Mouse (Mus musculus) spleen, adult 12 weeks (tissue): Measurements from ENCODE around the gene 9030612E09Rik.

Experiments
- DNase-seq: peaks from one replicate; pipeline ENCODE4 v3.0.0; 2022; ENCODE audit warnings: low spot score

9030612E09Rik gene

GRCm38 (mm10) chr10:43174326-43175155, at the start of gene 9030612E09Rik, which contains the start of gene Sobp:
TSS of gene 9030612E09Rik (plus strand) at chr10:43174704.
TSS of gene Sobp (minus strand) at chr10:43174530.
- DNase-seq: no peak

DNA sequence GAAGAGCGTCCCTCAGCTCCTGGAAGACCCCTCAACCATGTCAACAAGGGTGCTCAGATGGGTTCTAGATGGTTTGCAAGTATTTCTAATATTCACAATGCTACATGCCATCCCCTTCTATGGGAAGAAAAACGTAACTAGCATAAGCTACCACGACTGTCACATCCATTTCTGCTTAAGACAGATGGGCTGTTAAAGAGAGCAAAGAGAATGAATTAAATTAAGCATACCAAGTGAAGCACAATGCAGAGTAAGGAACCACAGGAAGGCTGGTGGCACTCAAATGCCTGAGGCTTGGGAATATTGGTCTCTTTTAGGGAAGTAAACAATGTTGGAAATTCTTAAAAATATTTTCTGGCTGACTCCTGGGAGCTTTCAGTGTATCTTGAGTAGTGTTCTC, 45.8 kb upstream of the 9030612E09Rik start:
- no peak for DNase-seq

DNA sequence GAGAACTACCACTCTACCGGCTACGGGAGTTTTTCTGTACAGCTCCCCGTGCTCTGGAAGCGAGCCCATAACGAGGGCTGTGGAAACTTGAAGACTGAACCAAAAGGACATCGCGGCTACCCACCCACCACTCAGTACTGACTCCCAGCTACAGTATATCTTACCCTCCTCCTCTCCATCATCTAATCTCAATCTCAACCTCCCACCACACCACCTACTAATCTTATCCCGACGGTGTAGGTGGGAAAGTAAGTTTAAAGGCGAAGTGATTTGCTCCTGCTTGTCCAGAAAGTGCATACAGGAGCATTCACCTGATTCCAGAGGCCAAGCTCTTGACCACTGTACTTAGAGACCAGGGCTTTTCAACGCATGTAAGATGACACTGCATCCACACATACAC, 40.5 kb upstream of the 9030612E09Rik start:
- DNase-seq: no peak

DNA sequence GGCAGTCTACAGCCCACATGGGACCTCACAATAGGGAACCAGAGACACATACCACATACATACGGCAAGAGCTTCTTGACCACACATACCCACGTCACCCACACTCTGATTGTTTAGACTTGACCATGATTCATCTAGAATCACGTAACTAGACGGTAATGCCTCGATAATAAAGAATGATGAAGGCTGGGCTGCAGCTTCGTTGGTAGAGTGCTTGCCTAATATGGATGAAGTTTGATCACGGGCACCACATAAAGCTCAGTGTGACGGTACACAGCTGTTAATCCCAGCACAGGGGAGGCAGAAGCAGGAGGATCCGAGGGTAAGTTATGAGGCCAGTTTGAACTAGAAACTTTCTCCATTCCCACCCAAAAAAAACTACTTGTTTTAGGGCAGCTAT, 31.3 kb upstream of the 9030612E09Rik start:
- no peak for DNase-seq

GRCm38 (mm10) chr10:43148456-43148855, 26.0 kb upstream of the 9030612E09Rik start:
- DNase-seq: no peak

DNA sequence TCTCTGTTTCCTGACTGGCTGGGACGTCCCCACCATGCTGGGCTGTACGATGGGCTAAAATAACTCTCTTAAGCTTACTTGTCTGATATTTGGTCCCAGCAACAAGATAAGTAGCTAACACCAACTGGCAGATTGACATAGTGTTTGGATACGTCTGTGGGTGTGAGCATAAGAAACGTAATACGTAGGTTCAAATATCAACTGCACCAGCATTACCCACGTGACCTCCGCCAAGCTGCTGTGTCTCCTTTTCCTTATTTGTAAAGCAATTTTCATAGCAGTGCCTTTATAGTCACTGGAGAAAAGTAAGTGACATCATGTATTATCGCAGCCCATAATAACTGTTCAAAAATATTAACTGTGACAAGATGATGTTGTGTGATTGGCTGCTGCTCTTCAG, 21.9 kb upstream of the 9030612E09Rik start:
- no peak for DNase-seq

- DNase-seq: no peak
Measured at GRCm38 (mm10) chr10:43155046-43155560, 19.4 kb upstream of the 9030612E09Rik start.

DNA sequence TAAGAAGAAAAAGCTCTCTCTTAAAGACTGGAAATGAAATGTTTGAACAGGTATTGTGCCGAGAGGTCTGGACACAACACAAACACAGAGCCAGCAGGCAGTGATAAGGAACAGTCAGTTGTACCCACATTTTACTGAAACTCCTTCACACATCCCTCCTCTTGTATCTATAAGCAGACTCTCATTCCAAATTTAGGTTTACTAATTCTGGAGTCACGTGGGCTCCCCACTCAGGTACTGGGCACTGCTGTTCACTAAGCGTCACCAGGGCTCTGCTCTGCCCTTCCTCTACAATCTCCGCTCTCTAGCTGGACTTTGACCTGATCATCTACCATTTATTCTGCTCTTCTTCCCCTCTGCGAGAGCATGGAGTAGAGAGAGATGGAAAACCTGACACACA, 15.6 kb upstream of the 9030612E09Rik start:
- DNase-seq: no peak

GRCm38 (mm10) chr10:43159333-43159732, 15.2 kb upstream of the 9030612E09Rik start:
- no peak for DNase-seq

DNA sequence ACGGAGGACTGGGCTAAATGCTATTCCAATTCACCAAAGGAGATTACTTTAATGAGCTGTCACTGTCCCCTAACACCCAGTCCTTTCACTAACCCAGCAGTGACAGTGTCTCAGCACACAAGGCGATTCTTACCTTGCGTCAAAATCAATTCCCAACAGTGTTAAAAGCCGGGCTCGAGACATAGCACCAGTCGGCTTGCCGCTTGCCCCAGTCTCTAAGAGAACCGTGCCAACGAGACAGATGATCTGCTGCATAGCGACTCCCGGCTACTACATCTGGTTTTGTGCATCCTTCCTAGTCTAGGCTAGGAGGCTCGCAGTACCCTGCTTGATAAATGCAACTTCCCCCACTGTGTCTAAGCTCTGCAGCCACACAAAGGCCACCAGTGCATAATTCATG, 12.2 kb upstream of the 9030612E09Rik start:
- DNase-seq: no peak

DNA sequence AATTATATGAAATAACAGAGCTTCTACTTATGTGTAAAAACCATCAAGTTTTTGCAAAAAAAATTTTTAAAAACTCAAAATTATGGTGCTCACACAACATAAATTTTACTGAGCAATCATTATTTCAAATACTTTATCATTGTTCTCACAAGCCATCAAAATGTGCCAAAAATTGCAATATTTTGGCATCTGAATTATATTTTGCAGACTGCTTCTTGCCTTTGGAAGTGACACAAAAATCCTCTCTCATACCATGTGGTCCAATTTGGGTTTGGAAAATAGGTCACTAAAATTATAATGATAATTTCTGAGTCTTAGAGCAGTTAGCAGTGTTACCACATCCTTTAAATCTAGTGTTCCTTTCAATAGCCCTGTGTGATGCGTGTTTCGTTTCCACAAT, 10.1 kb upstream of the 9030612E09Rik start:
- DNase-seq: no peak

DNA sequence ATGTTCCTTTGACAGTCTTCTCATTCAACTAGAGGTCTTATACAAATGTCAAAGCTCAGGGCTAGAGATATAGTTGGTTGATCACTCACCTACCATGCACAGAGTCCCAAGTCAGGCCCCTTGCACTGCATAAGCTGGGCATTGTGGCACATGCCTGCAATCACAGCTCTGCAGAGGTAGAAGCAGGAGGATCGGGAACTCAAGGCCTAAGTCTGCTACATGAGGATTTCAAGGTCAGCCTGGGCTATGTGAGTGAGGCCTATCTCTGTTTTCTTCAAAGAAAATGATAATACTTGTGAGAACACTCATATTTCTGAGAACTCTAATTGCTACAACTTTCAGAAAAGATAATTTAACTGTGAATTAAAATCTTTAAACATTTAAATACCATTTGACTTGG, 8.4 kb upstream of the 9030612E09Rik start:
- DNase-seq: no peak

GRCm38 (mm10) chr10:43166817-43167216, 7.7 kb upstream of the 9030612E09Rik start:
- no peak for DNase-seq

DNA sequence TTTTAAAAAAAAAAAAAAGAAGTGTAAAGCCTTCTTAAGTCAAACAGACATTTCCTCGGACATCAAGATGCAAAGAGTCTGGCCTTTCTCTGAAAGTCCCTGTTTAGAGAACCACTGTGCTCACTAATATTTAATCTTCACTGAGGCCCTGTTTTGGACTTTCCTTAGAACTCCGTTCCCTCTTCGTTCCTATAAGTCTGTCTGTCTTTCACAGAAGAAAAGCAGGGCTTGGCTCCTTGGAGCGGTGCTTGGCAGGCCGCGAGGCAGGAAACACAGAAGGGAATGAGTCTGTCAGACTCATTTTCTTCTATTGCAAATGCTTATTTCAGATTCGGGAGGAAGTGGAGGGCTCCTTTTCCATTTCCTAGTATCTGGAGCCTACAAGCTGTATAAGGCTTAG, 5.7 kb upstream of the 9030612E09Rik start:
- no peak for DNase-seq

DNA sequence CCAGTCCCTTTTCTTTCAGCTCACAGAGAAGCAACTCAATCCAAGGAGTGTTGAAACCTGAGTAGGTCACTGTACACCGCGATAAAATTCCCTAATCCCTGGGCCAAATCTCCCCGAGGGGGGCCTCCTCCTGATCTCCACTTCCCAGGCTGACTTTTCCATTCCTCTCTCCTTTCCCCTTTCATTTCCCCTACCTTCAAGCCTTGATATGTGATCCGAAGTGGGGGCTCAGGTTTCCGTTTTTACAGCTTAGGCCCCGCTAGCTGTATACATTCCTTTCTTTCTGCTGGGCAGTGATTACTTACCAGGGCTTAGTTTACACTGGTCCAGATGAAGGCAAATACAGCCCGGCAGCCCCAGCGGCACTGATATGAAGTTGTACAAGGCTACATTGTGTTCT, 3.4 kb upstream of the 9030612E09Rik start:
- DNase-seq: no peak

DNA sequence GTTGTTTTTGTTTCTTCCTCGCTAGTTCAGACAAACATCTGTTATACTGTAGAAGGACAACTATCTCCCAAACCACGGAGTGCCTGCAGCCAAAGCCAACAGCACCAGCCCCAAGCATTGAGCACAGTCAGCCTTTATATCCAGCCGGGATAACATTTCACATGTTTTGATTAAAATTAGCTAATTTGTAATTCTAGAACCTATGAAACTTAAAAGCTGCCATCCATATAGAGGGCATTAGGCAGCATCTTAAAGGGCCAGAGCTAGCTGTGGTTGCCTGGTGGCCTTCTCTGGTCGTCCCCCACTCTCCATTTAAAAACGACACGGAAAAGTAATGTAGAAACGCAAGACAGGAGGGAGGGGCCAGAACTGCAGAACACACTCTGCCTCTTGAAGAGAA, 2.4 kb upstream of the 9030612E09Rik start:
- no peak for DNase-seq

GRCm38 (mm10) chr10:43172554-43172953, 1.9 kb upstream of the 9030612E09Rik start:
- DNase-seq: no peak

DNA sequence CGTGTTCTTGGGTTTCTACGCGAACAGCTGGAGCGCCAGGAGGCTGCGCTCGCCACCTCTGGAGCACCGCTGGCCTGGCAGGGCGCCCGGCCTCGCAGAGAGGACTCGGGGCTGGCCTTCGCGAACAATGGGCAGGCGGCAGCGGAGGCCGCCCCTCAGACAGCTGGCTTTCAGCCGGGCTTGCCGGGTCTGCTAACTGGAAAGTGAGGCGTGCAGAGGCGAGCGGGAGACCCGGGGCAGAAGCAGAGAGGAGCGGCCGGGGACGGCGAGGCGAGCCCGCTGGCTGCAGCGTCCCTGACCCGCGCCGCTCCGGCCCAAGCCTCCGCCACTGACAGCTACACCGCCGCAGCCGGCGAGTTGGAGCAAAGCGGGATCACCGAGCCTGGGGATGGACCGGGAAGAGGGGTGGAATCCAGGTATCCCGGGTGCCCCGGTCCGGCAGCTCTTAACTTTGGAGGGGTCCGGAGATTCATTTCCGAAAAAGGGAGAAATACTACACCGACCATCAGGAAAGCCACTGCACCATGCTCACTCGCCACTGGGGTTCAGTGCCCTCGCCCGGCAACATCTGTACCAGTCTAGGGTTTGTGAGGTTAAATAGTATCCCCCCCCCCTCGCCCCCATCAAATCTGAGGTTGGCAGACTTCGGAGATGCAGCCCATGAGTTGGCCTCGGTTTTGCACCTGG, 1.2 kb upstream of the 9030612E09Rik start:
- DNase-seq: no peak

DNA sequence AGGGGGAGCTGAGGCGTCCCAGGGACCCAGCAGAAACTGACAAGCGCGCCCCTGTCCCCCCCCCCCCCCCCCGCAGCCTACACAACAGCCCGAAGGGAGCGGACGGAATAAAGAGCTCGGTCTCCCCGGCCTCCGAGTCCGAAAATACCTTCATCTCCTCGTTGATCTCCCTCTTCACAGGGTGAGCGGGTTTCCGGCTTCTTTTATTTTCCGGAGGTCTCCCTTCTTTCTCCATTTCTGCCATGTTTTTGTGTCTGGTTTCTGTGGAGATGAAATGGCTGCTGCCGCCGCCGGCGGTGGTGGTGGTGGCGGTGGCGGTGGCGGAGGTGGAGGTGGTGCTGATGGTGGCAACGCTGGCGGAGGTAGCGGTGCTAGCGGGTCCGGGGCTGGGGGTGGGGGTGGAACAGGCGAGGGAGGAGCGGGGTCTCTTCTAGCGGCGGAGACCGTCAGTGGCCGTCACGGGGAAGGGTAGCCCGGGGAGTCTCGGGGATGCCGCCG, 627 bp upstream of the 9030612E09Rik start:
- no peak for DNase-seq

DNA sequence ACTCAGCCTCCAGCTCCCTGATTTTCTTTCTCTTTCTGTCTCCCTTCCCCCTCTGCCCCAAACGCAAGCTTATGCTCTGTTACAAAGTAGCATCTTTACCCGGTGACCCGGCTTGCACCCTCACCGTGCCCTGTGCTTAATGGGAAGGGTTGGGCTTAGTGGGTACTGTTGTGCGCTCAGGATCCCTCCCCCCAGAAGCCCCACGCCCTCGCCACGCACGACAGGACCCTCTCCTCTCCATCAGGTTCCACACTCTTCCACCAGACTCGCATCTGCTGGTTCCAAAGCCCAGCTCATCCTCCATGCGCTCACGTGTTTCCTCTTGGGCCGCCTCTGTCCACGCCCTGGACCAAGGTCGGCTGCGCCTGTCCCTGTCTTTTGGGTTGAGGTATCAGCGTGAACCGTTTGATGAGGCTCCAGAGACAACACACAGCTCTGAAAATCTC, 675 bp downstream of the 9030612E09Rik start:
- DNase-seq: no peak

GRCm38 (mm10) chr10:43180313-43180912, 5.9 kb downstream of the 9030612E09Rik start:
- DNase-seq: no peak

DNA sequence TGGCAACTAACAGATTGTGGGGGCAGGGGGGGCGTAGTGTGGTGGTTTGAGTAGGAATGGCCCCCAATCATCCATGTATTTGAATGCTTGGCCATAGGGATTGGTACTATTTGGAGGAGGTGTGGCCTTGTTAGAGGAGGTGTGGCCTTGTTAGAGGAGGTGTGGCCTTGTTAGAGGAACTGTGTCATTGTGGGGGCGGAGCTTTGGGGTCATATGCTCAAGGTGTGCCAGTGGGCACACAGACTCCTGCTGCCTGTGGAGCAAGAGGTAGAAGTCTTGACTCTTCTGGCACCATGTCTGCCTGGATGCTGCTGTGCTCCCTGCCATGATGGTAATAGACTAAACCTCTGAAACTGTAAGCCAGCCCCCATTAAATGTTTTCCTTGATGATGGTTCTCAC, 25.7 kb downstream of the 9030612E09Rik start:
- DNase-seq: no peak

DNA sequence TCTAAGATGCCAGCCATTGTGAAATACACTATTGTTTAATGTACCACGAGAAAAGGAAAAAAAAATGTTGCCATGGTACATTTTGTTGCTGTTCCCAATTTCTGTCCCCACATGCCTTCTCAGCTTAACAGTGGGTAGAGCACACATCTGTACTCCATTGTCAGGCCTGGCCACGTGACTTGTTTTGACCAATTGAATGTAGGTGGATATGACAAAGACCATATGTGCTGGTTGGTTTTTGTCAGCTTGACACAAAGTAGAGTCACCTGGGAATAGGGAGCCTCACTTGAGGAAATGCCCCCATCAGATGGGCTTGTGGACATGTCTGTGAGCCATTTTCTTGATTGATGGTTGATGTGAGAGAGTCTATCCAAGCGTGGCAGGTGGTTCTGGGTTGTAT, 29.4 kb downstream of the 9030612E09Rik start:
- DNase-seq: no peak
